Mouse (Mus musculus): Measurements from ENCODE around the gene Morn2. TPM values are rescaled to one million over a fixed set of nuclear protein-coding genes. Genes with fewer than 3 reads are reported as not detected.
"Not testable (repeated sequence)": the region's sequence is repeated elsewhere in the genome, so short reads cannot be mapped to it uniquely, and the experiment has no call there.

Morn2 gene
- polyA plus RNA-seq (2014; fragmentation: Nextera tagmentation; extraction: Ambion mirVana): 56.7 and 60.1 TPM in 2 replicates

DNA sequence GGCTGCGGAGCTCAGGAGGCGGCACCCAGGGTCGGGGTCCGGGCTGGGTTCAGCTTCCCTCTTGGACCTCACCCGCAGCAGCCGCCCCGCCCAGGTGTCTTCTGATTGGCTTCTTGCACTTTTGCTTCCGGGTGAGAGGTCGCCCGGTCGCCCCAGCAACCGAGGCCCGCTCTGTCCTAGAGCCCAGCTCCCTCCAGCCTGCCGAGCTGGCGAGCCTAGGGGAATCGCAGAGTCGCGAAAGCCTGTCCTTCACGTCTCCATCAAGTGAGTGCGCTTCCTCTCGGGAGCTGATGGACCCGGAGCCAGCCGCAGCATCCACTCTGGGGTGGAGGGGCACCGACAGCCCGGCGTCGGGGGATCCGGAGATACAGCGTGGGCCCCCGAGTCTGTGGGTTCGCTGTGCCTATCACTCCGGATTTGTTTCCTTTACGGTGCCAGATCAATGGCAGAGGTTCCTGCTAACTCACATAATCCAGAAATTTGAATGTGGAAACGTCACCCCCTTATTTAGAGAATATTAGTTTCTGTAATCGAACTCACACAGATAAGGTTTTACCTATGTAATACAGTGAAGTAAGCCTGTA, at the start of gene Morn2, which contains the start of gene Dhx57:
Gene Morn2 (plus strand): TSS at position 130 of the 584 bp plus-strand sequence.
Gene Dhx57 (minus strand): TSS at position 403 of the 584 bp plus-strand sequence.
- Histone ChIP-seq H3K4me3 (ENCODE audit: low read depth, low read length) (peak within 1 kb of the TSS; percentile 99), H3K27ac (ENCODE audit: low read depth, low read length) (peak within 1 kb of the TSS; percentile 91), H3K36me3 (ENCODE audit: control insufficient read depth, insufficient read depth, low read length) (no peaks in the 10 kb centered on the region), H3K9ac (replicated peaks; ENCODE audit: low read depth, low read length) (peak within 1 kb of the TSS; percentile 87), H3K9me3 (ENCODE audit: control insufficient read depth, low read length) (no peaks in the 10 kb centered on the region), H3K4me2 (ENCODE audit: low read depth, low read length) (peak within 1 kb of the TSS; percentile 67), H3K4me1 (ENCODE audit: control insufficient read depth, insufficient read depth, low read length) (peaks cover 7% of the 10 kb centered on the region), H3K27me3 (ENCODE audit: control insufficient read depth, insufficient read depth, low read length) (no peaks in the 10 kb centered on the region)
- WGBS: 1% methylated on average over 34 of the region's 35 CpGs
- ATAC-seq (ENCODE audit: low read depth): peak; percentile 99

GRCm38 (mm10) chr17:80241594-80241993, 48.4 kb upstream of the Morn2 start:
- no peak overlapping the region for H3K9ac ChIP-seq (replicated peaks; ENCODE audit: low read depth, low read length)
- H3K36me3 ChIP-seq (ENCODE audit: control insufficient read depth, insufficient read depth, low read length): peaks cover 78% of the 10 kb centered on the region
- no peaks in the 10 kb centered on the region for H3K27me3 ChIP-seq (ENCODE audit: control insufficient read depth, insufficient read depth, low read length)
- no peak overlapping the region for H3K4me2 ChIP-seq (ENCODE audit: low read depth, low read length)
- no peak overlapping the region for H3K4me3 ChIP-seq (ENCODE audit: low read depth, low read length)
- 88% methylated on average over 9 of the region's 9 CpGs for WGBS
- no peak for ATAC-seq (ENCODE audit: low read depth)
- H3K27ac ChIP-seq (ENCODE audit: low read depth, low read length): no peak overlapping the region
- no peaks in the 10 kb centered on the region for H3K9me3 ChIP-seq (ENCODE audit: control insufficient read depth, low read length)
- H3K4me1 ChIP-seq (ENCODE audit: control insufficient read depth, insufficient read depth, low read length): no peaks in the 10 kb centered on the region

- peaks cover 83% of the 10 kb centered on the region for H3K36me3 ChIP-seq (ENCODE audit: control insufficient read depth, insufficient read depth, low read length)
- no peak for ATAC-seq (ENCODE audit: low read depth)
- H3K4me1 ChIP-seq (ENCODE audit: control insufficient read depth, insufficient read depth, low read length): no peaks in the 10 kb centered on the region
- no peak overlapping the region for H3K4me3 ChIP-seq (ENCODE audit: low read depth, low read length)
- no peak overlapping the region for H3K9ac ChIP-seq (replicated peaks; ENCODE audit: low read depth, low read length)
- H3K4me2 ChIP-seq (ENCODE audit: low read depth, low read length): no peak overlapping the region
- H3K27me3 ChIP-seq (ENCODE audit: control insufficient read depth, insufficient read depth, low read length): no peaks in the 10 kb centered on the region
- H3K27ac ChIP-seq (ENCODE audit: low read depth, low read length): no peak overlapping the region
- WGBS: 64% methylated on average over 13 of the region's 13 CpGs
- H3K9me3 ChIP-seq (ENCODE audit: control insufficient read depth, low read length): no peaks in the 10 kb centered on the region
These were observed 46.9 kb upstream of the Morn2 start for GRCm38 (mm10) chr17:80243116-80243515.

GRCm38 (mm10) chr17:80252757-80253525, 37.1 kb upstream of the Morn2 start:
- ATAC-seq (ENCODE audit: low read depth): no peak
- Histone ChIP-seq H3K9me3 (ENCODE audit: control insufficient read depth, low read length) (no peaks in the 10 kb centered on the region), H3K9ac (replicated peaks; ENCODE audit: low read depth, low read length) (no peak overlapping the region), H3K4me2 (ENCODE audit: low read depth, low read length) (no peak overlapping the region), H3K4me1 (ENCODE audit: control insufficient read depth, insufficient read depth, low read length) (no peaks in the 10 kb centered on the region), H3K27me3 (ENCODE audit: control insufficient read depth, insufficient read depth, low read length) (no peaks in the 10 kb centered on the region), H3K4me3 (ENCODE audit: low read depth, low read length) (no peak overlapping the region), H3K27ac (ENCODE audit: low read depth, low read length) (no peak overlapping the region), H3K36me3 (ENCODE audit: control insufficient read depth, insufficient read depth, low read length) (peaks cover 89% of the 10 kb centered on the region)
- 85% methylated on average over 13 of the region's 13 CpGs for WGBS

- Histone ChIP-seq H3K9ac (replicated peaks; ENCODE audit: low read depth, low read length) (no peak overlapping the region), H3K9me3 (ENCODE audit: control insufficient read depth, low read length) (no peaks in the 10 kb centered on the region), H3K27me3 (ENCODE audit: control insufficient read depth, insufficient read depth, low read length) (no peaks in the 10 kb centered on the region), H3K4me1 (ENCODE audit: control insufficient read depth, insufficient read depth, low read length) (no peaks in the 10 kb centered on the region), H3K27ac (ENCODE audit: low read depth, low read length) (no peak overlapping the region), H3K36me3 (ENCODE audit: control insufficient read depth, insufficient read depth, low read length) (peaks cover 89% of the 10 kb centered on the region), H3K4me2 (ENCODE audit: low read depth, low read length) (no peak overlapping the region), H3K4me3 (ENCODE audit: low read depth, low read length) (no peak overlapping the region)
- 98% methylated on average over 5 of the region's 5 CpGs for WGBS
- ATAC-seq (ENCODE audit: low read depth): no peak
These were observed 35.6 kb upstream of the Morn2 start for GRCm38 (mm10) chr17:80254421-80254820.

GRCm38 (mm10) chr17:80255208-80255607, 34.8 kb upstream of the Morn2 start:
- Histone ChIP-seq H3K4me2 (ENCODE audit: low read depth, low read length) (no peak overlapping the region), H3K9me3 (ENCODE audit: control insufficient read depth, low read length) (no peaks in the 10 kb centered on the region), H3K27me3 (ENCODE audit: control insufficient read depth, insufficient read depth, low read length) (no peaks in the 10 kb centered on the region), H3K4me1 (ENCODE audit: control insufficient read depth, insufficient read depth, low read length) (no peaks in the 10 kb centered on the region), H3K4me3 (ENCODE audit: low read depth, low read length) (no peak overlapping the region), H3K36me3 (ENCODE audit: control insufficient read depth, insufficient read depth, low read length) (peaks cover 89% of the 10 kb centered on the region), H3K27ac (ENCODE audit: low read depth, low read length) (no peak overlapping the region), H3K9ac (replicated peaks; ENCODE audit: low read depth, low read length) (no peak overlapping the region)
- ATAC-seq (ENCODE audit: low read depth): no peak
- WGBS: 71% methylated on average over 13 of the region's 13 CpGs

DNA sequence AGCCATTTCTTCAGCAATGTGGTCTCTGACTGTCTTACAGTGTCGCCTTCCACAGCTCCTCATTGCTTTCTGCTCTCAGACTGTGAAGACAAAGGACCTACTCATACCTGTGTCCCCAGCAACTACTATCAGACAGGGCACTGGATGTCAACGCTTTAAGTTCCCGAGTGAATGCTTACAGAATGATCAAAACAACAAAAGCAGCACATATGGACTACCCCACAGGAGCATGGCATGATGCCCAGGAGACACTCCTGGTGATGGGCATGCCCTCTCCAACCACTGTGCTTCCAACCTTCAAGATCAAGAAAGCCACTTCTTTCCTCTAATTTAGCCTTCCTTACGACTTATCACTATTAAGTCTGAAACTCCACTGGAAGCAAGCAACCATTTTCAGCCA, 22.9 kb upstream of the Morn2 start:
- no peaks in the 10 kb centered on the region for H3K9me3 ChIP-seq (ENCODE audit: control insufficient read depth, low read length)
- no peak overlapping the region for H3K27ac ChIP-seq (ENCODE audit: low read depth, low read length)
- no peak overlapping the region for H3K4me2 ChIP-seq (ENCODE audit: low read depth, low read length)
- H3K4me3 ChIP-seq (ENCODE audit: low read depth, low read length): no peak overlapping the region
- no peak for ATAC-seq (ENCODE audit: low read depth)
- no peaks in the 10 kb centered on the region for H3K4me1 ChIP-seq (ENCODE audit: control insufficient read depth, insufficient read depth, low read length)
- H3K36me3 ChIP-seq (ENCODE audit: control insufficient read depth, insufficient read depth, low read length): peaks cover 59% of the 10 kb centered on the region
- no peaks in the 10 kb centered on the region for H3K27me3 ChIP-seq (ENCODE audit: control insufficient read depth, insufficient read depth, low read length)
- 97% methylated on average over 4 of the region's 4 CpGs for WGBS
- H3K9ac ChIP-seq (replicated peaks; ENCODE audit: low read depth, low read length): no peak overlapping the region

GRCm38 (mm10) chr17:80268151-80268550, 21.9 kb upstream of the Morn2 start:
- WGBS: 98% methylated on average over 3 of the region's 3 CpGs
- ATAC-seq (ENCODE audit: low read depth): no peak

GRCm38 (mm10) chr17:80270622-80271021, 19.4 kb upstream of the Morn2 start:
- not testable (repeated sequence) for H3K4me3 ChIP-seq (ENCODE audit: low read depth, low read length); H3K4me2 ChIP-seq (ENCODE audit: low read depth, low read length); H3K9me3 ChIP-seq (ENCODE audit: control insufficient read depth, low read length); H3K27me3 ChIP-seq (ENCODE audit: control insufficient read depth, insufficient read depth, low read length); H3K4me1 ChIP-seq (ENCODE audit: control insufficient read depth, insufficient read depth, low read length); H3K27ac ChIP-seq (ENCODE audit: low read depth, low read length); H3K9ac ChIP-seq (replicated peaks; ENCODE audit: low read depth, low read length); ATAC-seq (ENCODE audit: low read depth)
- peaks cover 58% of the 10 kb centered on the region for H3K36me3 ChIP-seq (ENCODE audit: control insufficient read depth, insufficient read depth, low read length)
- WGBS: 95% methylated on average over 7 of the region's 7 CpGs

More at GRCm38 (mm10) chr17:80268151-80268550, 21.9 kb upstream of the Morn2 start:
- no peak overlapping the region for H3K4me3 ChIP-seq (ENCODE audit: low read depth, low read length)
- peaks cover 62% of the 10 kb centered on the region for H3K36me3 ChIP-seq (ENCODE audit: control insufficient read depth, insufficient read depth, low read length)
- H3K4me2 ChIP-seq (ENCODE audit: low read depth, low read length): no peak overlapping the region
- no peaks in the 10 kb centered on the region for H3K4me1 ChIP-seq (ENCODE audit: control insufficient read depth, insufficient read depth, low read length)
- no peaks in the 10 kb centered on the region for H3K27me3 ChIP-seq (ENCODE audit: control insufficient read depth, insufficient read depth, low read length)
- H3K9me3 ChIP-seq (ENCODE audit: control insufficient read depth, low read length): no peaks in the 10 kb centered on the region
- no peak overlapping the region for H3K27ac ChIP-seq (ENCODE audit: low read depth, low read length)
- H3K9ac ChIP-seq (replicated peaks; ENCODE audit: low read depth, low read length): no peak overlapping the region

Data from neural tube, embryonic 14.5 days (tissue).